Mouse (Mus musculus): ENCODE data around the gene Ttc7b.

DNA sequence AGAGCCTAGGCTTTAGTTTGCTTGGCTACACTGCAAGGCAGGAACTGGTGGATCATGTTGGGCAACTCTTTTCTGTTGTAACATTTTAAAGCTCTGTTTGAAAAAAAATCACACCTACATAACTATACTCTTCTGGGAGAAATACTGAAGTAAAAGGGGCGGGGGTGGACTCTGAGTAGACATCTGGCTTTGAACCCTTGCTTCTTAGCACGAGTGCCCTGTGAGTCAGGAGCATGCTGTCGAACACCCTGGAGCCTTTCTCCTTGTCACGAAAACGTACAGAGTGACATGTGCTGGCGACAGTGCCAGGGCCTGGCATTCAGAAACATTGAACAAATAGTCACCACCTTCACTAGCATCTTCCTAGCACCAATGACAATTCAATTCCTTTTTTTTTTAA is 43.2 kb downstream of the Ttc7b start:
- TF ChIP-seq CTCF (IDR thresholded peaks at IDR 0.05; ENCODE audit: control insufficient read depth, insufficient read depth, insufficient read length) (no peak), CEBPB (IDR thresholded peaks at IDR 0.05; ENCODE audit: low read depth) (no peak), MAX (IDR thresholded peaks at IDR 0.05) (no peak), USF1 (IDR thresholded peaks at IDR 0.05; ENCODE audit: low read depth) (no peak), MYOD1 (IDR thresholded peaks at IDR 0.05; ENCODE audit: control insufficient read depth, insufficient read length, low read depth) (no peak)

All from C2C12 (cell line).